Mouse (Mus musculus) CH12.LX (cell line): ENCODE data around the gene Usmg5. TPM values are rescaled to one million over a fixed set of nuclear protein-coding genes. Genes with fewer than 3 reads are reported as not detected.
A peak's percentile ranks its signal among the peaks of the same experiment; 100 is the strongest.

Experiments
- DNase-seq: peaks from one replicate; pipeline ENCODE4 v3.0.0-alpha.2; 2013; ENCODE audit errors: extremely low read depth
- H3K27ac ChIP-seq: 2 replicates; pipeline ENCODE4 v1.5.1; 2012; ENCODE audit warnings: low read depth, mild to moderate bottlenecking, control low read depth, moderate library complexity; ENCODE audit not compliant: insufficient read depth
- H3K27me3 ChIP-seq: replicated peaks from 2 replicates; pipeline ENCODE3; 2012; ENCODE audit warnings: inconsistent platforms
- H3K36me3 ChIP-seq, 2 experiments: replicated peaks in 1 of 2; 2 replicates each; pipeline versions ENCODE3 to v1.6.1; 2012; ENCODE audit warnings: inconsistent platforms in 1 of 2, low read length in 1 of 2, mild to moderate bottlenecking in 1 of 2, mixed read lengths in 1 of 2, moderate library complexity in 1 of 2; ENCODE audit not compliant: control insufficient read depth in 1 of 2, insufficient read depth in 1 of 2
- H3K4me1 ChIP-seq, 2 experiments: 2 replicates each; pipeline ENCODE4 v1.6.1; 2012; ENCODE audit warnings: inconsistent platforms in 1 of 2, moderate library complexity in 1 of 2; ENCODE audit not compliant: insufficient read depth in 2 of 2, control insufficient read depth in 1 of 2
- H3K4me2 ChIP-seq: 2 replicates; pipeline ENCODE4 v1.6.1; 2012; ENCODE audit warnings: low read depth, mild to moderate bottlenecking, control low read depth; ENCODE audit not compliant: poor library complexity, insufficient read depth, severe bottlenecking
- H3K4me3 ChIP-seq, 3 experiments: fragments of 150-350 bp in 1 of 3; sonication (generic) in 1 of 3; replicated peaks in 1 of 3; 2 replicates each; pipeline versions ENCODE3 to v1.5.1; 2011 to 2012; ENCODE audit warnings: low read depth in 2 of 3, low read length in 2 of 3, mild to moderate bottlenecking in 2 of 3, moderate library complexity in 2 of 3, control low read depth in 1 of 3, improper control_type of control experiment in 1 of 3, inconsistent platforms in 1 of 3, mixed read lengths in 1 of 3; ENCODE audit not compliant: poor library complexity in 1 of 3
- H3K79me2 ChIP-seq: replicated peaks from 2 replicates; pipeline ENCODE4 v1.6.1; 2012; ENCODE audit warnings: mild to moderate bottlenecking, moderate library complexity; ENCODE audit not compliant: control insufficient read depth, poor library complexity, insufficient read depth, severe bottlenecking; ENCODE audit errors: extremely low read depth
- H3K9ac ChIP-seq: 2 replicates; pipeline ENCODE4 v1.6.1; 2012; ENCODE audit warnings: low read depth, mild to moderate bottlenecking, control low read depth, moderate library complexity; ENCODE audit not compliant: insufficient read depth
- H3K9me3 ChIP-seq: replicated peaks from 2 replicates; pipeline ENCODE3; 2012; ENCODE audit warnings: low read length, inconsistent platforms, mixed read lengths
- BHLHE40 ChIP-seq: IDR thresholded peaks from 2 replicates; pipeline ENCODE4 v1.6.1; 2011; ENCODE audit warnings: mild to moderate bottlenecking, low read depth, low read length, improper control_type of control experiment
- CTCF ChIP-seq, 2 experiments: IDR thresholded peaks in 1 of 2; conservative IDR thresholded peaks in 1 of 2; 2 replicates each; pipeline ENCODE4 v1.5.1; 2011 to 2012; ENCODE audit warnings: low read depth in 2 of 2, low read length in 2 of 2, improper control_type of control experiment in 1 of 2, inconsistent platforms in 1 of 2, mild to moderate bottlenecking in 1 of 2, moderate library complexity in 1 of 2
- E2F4 ChIP-seq: IDR thresholded peaks from 2 replicates; pipeline ENCODE4 v1.6.1; 2011; ENCODE audit warnings: low read depth, low read length, improper control_type of control experiment; ENCODE audit not compliant: insufficient replicate concordance
- ELF1 ChIP-seq: IDR thresholded peaks from 2 replicates; pipeline ENCODE4 v1.6.1; 2014; ENCODE audit warnings: low read depth, mild to moderate bottlenecking, inconsistent platforms, low read length, improper control_type of control experiment
- HCFC1 ChIP-seq: IDR thresholded peaks from 2 replicates; pipeline ENCODE4 v1.6.1; 2012; ENCODE audit warnings: low read depth, mild to moderate bottlenecking, inconsistent platforms, low read length, improper control_type of control experiment
- IRF4 ChIP-seq: IDR thresholded peaks from 2 replicates; pipeline ENCODE4 v1.6.1; 2014; ENCODE audit warnings: low read depth, mild to moderate bottlenecking, inconsistent platforms, low read length, improper control_type of control experiment
- JUN ChIP-seq: IDR thresholded peaks from 2 replicates; pipeline ENCODE4 v1.6.1; 2011; ENCODE audit warnings: low read depth, mild to moderate bottlenecking, low read length, improper control_type of control experiment, moderate library complexity; ENCODE audit not compliant: insufficient read depth
- KAT2A ChIP-seq: IDR thresholded peaks from 2 replicates; pipeline ENCODE4 v1.6.1; 2012; ENCODE audit warnings: low read length, improper control_type of control experiment, inconsistent platforms; ENCODE audit not compliant: insufficient replicate concordance
- MAX ChIP-seq: IDR thresholded peaks from 2 replicates; pipeline ENCODE4 v1.6.1; 2011; ENCODE audit warnings: low read length, improper control_type of control experiment
- MAZ ChIP-seq: IDR thresholded peaks from 2 replicates; pipeline ENCODE4 v1.6.1; 2012; ENCODE audit warnings: low read depth, mild to moderate bottlenecking, inconsistent platforms, low read length, improper control_type of control experiment, moderate library complexity
- MEF2A ChIP-seq: IDR thresholded peaks from 2 replicates; pipeline ENCODE4 v1.6.1; 2014; ENCODE audit warnings: low read depth, mild to moderate bottlenecking, inconsistent platforms, low read length, improper control_type of control experiment, borderline replicate concordance
- MYC ChIP-seq: IDR thresholded peaks from 2 replicates; pipeline ENCODE4 v1.6.1; 2011; ENCODE audit warnings: low read depth, mild to moderate bottlenecking, improper control_type of control experiment, low read length
- NELFE ChIP-seq: IDR thresholded peaks from 2 replicates; pipeline ENCODE4 v1.6.1; 2011; ENCODE audit warnings: low read depth, low read length, improper control_type of control experiment
- NRF1 ChIP-seq: IDR thresholded peaks from 2 replicates; pipeline ENCODE4 v1.6.1; 2014; ENCODE audit warnings: low read depth, mild to moderate bottlenecking, inconsistent platforms, low read length, improper control_type of control experiment, moderate library complexity
- PAX5 ChIP-seq: IDR thresholded peaks from 2 replicates; pipeline ENCODE4 v1.6.1; 2012; ENCODE audit warnings: low read length, inconsistent platforms, mixed read lengths
- POLR2A ChIP-seq: IDR thresholded peaks from 2 replicates; pipeline ENCODE4 v1.6.1; 2011; ENCODE audit warnings: low read depth, mild to moderate bottlenecking, improper control_type of control experiment, low read length
- POLR2AphosphoS2 ChIP-seq: IDR thresholded peaks from 2 replicates; pipeline ENCODE4 v1.6.1; 2011; ENCODE audit warnings: low read depth, low read length, improper control_type of control experiment
- RCOR1 ChIP-seq: conservative IDR thresholded peaks from 2 replicates; pipeline ENCODE4 v1.6.1; 2012; ENCODE audit warnings: low read depth, mild to moderate bottlenecking, inconsistent platforms, low read length, improper control_type of control experiment
- SIN3A ChIP-seq: IDR thresholded peaks from 2 replicates; pipeline ENCODE4 v1.6.1; 2012; ENCODE audit warnings: low read length, improper control_type of control experiment, inconsistent platforms
- SMC3 ChIP-seq: IDR thresholded peaks from 2 replicates; pipeline ENCODE4 v1.6.1; 2011; ENCODE audit warnings: low read depth, low read length, improper control_type of control experiment
- TBP ChIP-seq: conservative IDR thresholded peaks from 2 replicates; pipeline ENCODE4 v1.6.1; 2011; ENCODE audit warnings: low read depth, low read length, improper control_type of control experiment
- TCF12 ChIP-seq: IDR thresholded peaks from 2 replicates; pipeline ENCODE4 v1.6.1; 2014; ENCODE audit warnings: low read depth, mild to moderate bottlenecking, inconsistent platforms, low read length, improper control_type of control experiment
- ZKSCAN1 ChIP-seq: IDR thresholded peaks from 2 replicates; pipeline ENCODE4 v1.6.1; 2012; ENCODE audit warnings: low read depth, inconsistent platforms, low read length, improper control_type of control experiment, borderline replicate concordance
- ZMIZ1 ChIP-seq: IDR thresholded peaks from 2 replicates; pipeline ENCODE4 v1.6.1; 2012; ENCODE audit warnings: low read depth, mild to moderate bottlenecking, inconsistent platforms, low read length, improper control_type of control experiment
- ZNF384 ChIP-seq: IDR thresholded peaks from 2 replicates; pipeline ENCODE4 v1.6.1; 2012; ENCODE audit warnings: low read depth, low read length, improper control_type of control experiment, inconsistent platforms
- dilution Hi-C: fragments of 300-500 bp; cut with MboI; formaldehyde crosslinking; loops from 2 replicates; pipeline ENCODE4 v1.14.3; 2020; ENCODE audit warnings: low sequenced_read_pairs; ENCODE audit not compliant: extremely low pct_unique_long_range_greater_than_20kb, extremely low pct_ligation_motif_present
- in situ Hi-C: fragments of 300-500 bp; cut with MboI; formaldehyde crosslinking; loops from 3 replicates; pipeline ENCODE4 v1.14.3; 2019; ENCODE audit warnings: low sequenced_read_pairs, low pct_ligation_motif_present, low pct_unique_long_range_greater_than_20kb, mixed read lengths
- polyA plus RNA-seq: library from polyadenylated mRNA; unstranded; fragments of >175 nt; gene quantifications from 2 replicates; pipeline ENCODE4 v1.2.1, GENCODE M21; 2012; ENCODE audit warnings: low read depth; ENCODE audit not compliant: insufficient read length
- total RNA-seq, 2 experiments: library from RNA; depleted of rRNA; stranded (reverse); fragments of 300-350 nt in 1 of 2; fragments of >200 nt in 1 of 2; gene quantifications; 2 replicates each; pipeline ENCODE4 v1.2.3; 2012 to 2014

Usmg5 gene
- total and polyA plus RNA-seq, 3 experiments = 226 to 674 (median 646) TPM

DNA sequence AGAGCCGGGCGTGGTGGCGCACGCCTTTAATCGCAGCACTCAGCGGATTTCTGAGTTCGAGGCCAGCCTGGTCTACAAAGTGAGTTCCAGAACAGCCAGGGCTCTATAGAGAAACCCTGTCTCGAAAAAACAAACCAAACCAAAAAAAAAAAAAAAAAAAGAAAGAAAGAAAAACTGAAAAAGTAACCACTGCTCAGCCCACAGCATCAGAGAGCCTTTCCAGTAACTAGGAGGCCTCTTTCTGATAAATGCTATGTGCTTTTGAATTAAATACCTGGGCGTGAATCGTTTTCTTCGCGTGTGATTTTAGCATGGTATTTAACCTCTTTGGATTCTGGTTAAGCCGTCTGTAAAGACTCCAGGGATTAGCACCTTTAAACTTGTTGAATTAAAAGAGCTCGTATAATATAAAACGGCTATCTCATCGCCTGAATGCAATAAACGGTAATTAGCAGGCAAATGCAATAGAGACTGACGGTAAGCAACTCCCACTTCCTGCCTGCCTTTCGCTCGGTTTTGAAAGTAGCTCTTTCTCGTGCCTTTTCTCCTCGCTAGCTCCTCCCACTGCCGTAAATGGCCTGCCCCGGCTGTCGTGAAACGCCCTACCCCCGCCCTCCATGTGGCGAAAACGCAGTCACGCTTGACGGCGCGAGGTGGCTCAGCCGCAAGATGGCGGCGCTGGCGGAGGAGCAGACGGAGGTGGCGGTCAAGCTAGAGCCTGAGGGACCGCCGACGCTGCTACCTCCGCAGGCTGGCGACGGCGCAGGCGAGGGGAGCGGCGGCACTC, 23.2 kb downstream of the Usmg5 start, which contains the start of gene Taf5:
Taf5 (plus strand) TSS at position 651 of the 787 bp plus-strand sequence.
- DNase-seq = peak; percentile 98
- H3K9ac ChIP-seq = peak within 1 kb of the TSS; percentile 91
- peak within 1 kb of the TSS; percentile 73 to 97 (median 93) for H3K4me3 ChIP-seq
- dilution Hi-C loops (no loop called here), in situ Hi-C loops (no loop called here)
- no peaks in the 10 kb centered on the region for H3K9me3 ChIP-seq
- peak within 1 kb of the TSS; percentile 57; the same call in 1 of the 2 replicates for H3K27ac ChIP-seq
- H3K36me3 ChIP-seq = peaks cover 4 to 23% of the 10 kb centered on the region in 2 experiments
- H3K27me3 ChIP-seq = no peaks in the 10 kb centered on the region
- peaks cover 0 to 16% of the 10 kb centered on the region in 2 experiments; a peak in 2 of 4 replicates for H3K4me1 ChIP-seq
- H3K4me2 ChIP-seq = peak within 1 kb of the TSS; percentile 83
- peaks cover 10% of the 10 kb centered on the region for H3K79me2 ChIP-seq
- TF ChIP-seq MAX (peak; percentile 71), PAX5 (no peak), IRF4 (peak; percentile 85), SIN3A (peak; percentile 76), ELF1 (peak; percentile 89), ZMIZ1 (peak; percentile 72; the same call in 1 of the 2 replicates), MAZ (peak; percentile 29; the same call in 1 of the 2 replicates), SMC3 (no peak), RCOR1 (no peak), NRF1 (peak; percentile 62; the same call in 1 of the 2 replicates), KAT2A (peak; percentile 84; the same call in 1 of the 2 replicates), NELFE (peak; percentile 86), MYC (peak; percentile 59; the same call in 1 of the 2 replicates), ZKSCAN1 (no peak), HCFC1 (peak; percentile 81), JUN (no peak), ZNF384 (peak; percentile 71), TBP (peak; percentile 96), CTCF (conservative IDR thresholded peaks at IDR 0.05 in 1 of 2, IDR thresholded peaks at IDR 0.05 in 1 of 2; ENCODE audit: low read depth in 2 of 2, low read length in 2 of 2) (no peak), MEF2A (no peak), POLR2A (peak; percentile 91), BHLHE40 (peak; percentile 79), POLR2AphosphoS2 (peak; percentile 57; the same call in 1 of the 2 replicates), TCF12 (peak; percentile 100), E2F4 (no peak)
